Mouse (Mus musculus): ENCODE data around the gene Hagh. TPM values are rescaled to one million over a fixed set of nuclear protein-coding genes. Genes with fewer than 3 reads are reported as not detected.
A peak's percentile ranks its signal among the peaks of the same experiment; 100 is the strongest.

The Hagh gene
- 10 to 100 TPM; 73.3 to 77.5 TPM for total RNA-seq (2021)
- long read RNA-seq, experiment 1, transcript Hagh-202 (9 exons, 1,191 nt) = major isoform, 108 of 128 reads
- long read RNA-seq, experiment 1, partial matches to known transcripts = 4 of 128 reads
- long read RNA-seq, experiment 1, other reads (novel, unspliced or antisense) = 16 of 128 reads
- long read RNA-seq, experiment 2, transcript Hagh-202 (9 exons, 1,191 nt) = major isoform, 95 of 116 reads
- long read RNA-seq, experiment 2, partial matches to known transcripts = 1 of 116 reads
- long read RNA-seq, experiment 2, other reads (novel, unspliced or antisense) = 19 of 116 reads

- DNase-seq = no peak
These were observed at the start of gene Hagh for GRCm38 (mm10) chr17:24839842-24840241. Hagh (plus strand) TSS chr17:24840143.

- DNase-seq = no peak
These were observed 47.8 kb upstream of the Hagh start for GRCm38 (mm10) chr17:24792190-24792589.

DNA sequence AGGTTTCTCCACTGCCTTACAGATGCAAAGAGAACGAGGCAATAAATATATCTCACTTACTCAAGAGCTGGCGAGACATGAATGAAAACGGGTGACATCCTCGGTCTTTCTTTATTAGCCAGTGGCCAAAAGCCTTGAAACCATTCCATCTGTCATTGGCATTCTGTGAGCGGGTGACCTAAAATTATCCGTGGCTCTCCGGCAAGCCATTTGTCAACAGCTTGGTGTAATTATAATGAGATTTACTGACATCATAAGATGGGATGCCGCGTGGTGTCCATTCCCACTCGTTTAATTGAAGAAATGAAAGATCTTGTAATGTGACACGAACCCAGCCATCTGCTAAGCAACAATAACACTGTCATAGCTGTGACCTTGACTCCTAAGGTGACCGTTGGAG is 45.2 kb upstream of the Hagh start:
- no peak for DNase-seq

DNA sequence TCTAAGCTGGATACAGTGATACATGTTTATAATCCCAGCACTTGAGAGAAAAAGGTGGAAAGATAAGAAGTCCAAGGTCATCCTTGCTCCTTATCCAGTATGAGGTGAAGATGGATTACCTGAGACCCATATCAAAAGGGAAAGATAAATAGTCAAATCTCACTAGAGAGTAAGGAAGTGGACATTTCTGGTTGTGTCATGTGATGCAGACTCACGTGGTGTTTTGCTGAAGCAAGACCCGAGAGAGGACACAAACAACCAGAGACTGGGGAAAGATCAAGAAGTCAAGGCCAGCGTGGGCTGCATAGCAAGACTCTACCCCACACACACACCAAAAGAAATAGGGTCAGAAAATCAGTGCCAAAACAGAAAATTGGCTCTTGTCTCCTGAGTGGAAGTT is 43.0 kb upstream of the Hagh start:
- no peak for DNase-seq

- DNase-seq = no peak
These were observed 41.7 kb upstream of the Hagh start for GRCm38 (mm10) chr17:24798229-24798628.

DNA sequence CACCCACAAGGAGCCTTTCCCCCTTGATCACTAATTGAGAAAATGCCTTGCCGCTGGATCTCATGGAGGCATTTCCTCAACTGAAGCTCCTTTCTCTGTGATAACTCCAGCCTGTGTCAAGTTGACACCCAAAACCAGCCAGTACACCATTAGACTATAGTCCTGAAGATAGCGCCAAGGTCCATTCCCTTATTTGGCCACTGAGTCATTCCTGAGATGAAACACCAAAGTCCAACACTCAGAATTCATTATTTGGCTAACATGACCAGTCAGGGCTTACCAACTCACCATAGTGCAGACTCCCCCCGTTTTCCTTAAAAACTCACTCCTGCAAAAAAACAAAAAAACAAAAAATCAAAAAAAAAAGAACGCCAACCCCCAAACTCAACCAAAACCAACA is 40.5 kb upstream of the Hagh start:
- no peak for DNase-seq

- DNase-seq = no peak
These were observed 39.4 kb upstream of the Hagh start for GRCm38 (mm10) chr17:24800524-24800923.

DNA sequence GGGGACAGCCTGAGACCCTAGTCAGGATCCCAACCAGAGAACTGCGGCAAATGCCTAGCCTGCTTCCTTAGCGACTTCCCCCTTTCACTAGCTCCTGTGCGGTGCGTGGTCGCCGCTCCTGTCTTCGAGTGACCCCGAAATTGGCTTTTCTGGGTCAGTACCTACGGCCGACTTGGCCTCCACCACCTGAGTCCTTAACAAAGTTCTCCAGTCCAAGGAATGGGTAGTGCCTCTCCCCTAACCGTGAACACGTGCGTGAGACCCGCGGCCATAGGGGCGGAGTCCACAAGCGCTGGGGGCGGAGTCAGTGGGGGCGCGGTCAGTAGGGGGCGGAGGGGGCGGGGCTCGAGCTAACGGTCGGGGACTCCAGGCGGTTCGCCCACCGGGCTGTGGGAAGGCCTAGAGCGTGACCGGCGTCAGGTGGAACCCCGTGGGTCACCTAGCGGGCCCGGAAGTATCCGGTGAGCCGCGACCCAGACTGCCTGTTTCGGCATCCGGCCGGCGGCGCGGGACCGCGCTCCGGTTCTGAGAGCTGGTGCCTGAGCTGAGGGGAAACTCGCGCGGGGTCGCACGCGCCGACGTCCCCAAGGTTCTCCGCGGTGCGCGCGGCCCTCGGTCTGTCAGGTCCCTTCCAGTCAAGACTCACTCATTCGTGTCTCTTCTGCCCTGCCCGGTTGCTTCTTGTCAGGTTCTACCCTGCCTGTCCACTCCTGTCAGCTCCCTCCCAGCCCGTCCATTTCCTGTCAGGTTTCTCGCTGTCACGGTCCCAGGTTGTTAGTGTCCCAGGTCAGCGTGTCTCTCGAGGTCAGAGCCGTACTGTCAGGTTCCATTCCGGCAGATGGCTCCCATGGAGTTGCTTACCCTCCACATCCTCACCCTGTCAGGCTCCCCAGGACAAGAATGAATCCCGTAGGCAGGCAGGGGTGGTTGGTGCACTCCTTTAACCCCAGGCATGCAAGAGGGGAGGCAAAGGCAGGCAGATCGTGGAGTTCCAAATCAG is 35.7 kb upstream of the Hagh start, which contains the start of gene Meiob:
Meiob (plus strand) TSS at position 338 of the 1,000 bp plus-strand sequence.
- peak; percentile 35 for DNase-seq

DNA sequence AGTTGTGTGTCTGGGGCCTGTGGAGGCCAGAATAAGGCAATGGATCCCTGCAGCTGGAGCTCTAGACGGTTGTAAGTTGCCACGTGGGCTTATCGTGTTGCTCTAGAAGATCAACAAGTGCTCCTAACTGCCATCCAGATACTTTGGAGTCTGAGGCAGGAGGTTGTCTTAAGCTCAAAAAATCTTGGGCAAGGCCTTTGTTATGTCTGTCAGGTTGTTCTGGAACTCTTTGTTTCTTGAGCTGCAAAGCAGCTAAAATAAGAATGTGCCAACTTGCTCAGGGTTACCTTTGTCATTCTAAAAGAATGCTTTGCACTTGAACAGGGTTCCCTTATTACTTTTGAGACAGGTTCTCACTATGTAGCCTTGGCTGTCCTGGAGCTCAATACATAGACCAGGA is 28.7 kb upstream of the Hagh start:
- DNase-seq = no peak

GRCm38 (mm10) chr17:24812215-24812614 is 27.7 kb upstream of the Hagh start:
- no peak for DNase-seq

- DNase-seq = no peak
These were observed 24.7 kb upstream of the Hagh start for GRCm38 (mm10) chr17:24815256-24815655.

DNA sequence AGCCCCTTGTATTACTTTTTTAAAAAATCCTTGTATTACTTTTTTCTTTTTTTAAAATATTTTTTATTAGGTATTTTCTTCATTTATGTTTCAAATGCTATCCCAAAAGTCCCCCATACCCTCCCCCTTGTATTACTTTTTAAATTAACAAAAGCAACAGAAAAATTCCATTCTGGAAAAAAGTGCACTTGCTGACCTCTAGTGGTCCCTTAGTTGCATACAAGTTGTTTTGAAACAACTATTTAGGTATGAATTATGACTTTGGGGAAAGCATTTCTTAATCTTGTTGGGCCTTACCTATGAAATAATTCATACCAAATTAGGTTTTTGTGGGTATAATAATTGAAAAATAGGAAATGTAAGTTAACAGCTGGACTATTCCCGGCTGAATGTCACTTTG is 22.4 kb upstream of the Hagh start:
- no peak for DNase-seq

GRCm38 (mm10) chr17:24818172-24818571 is 21.8 kb upstream of the Hagh start:
- DNase-seq = no peak

DNA sequence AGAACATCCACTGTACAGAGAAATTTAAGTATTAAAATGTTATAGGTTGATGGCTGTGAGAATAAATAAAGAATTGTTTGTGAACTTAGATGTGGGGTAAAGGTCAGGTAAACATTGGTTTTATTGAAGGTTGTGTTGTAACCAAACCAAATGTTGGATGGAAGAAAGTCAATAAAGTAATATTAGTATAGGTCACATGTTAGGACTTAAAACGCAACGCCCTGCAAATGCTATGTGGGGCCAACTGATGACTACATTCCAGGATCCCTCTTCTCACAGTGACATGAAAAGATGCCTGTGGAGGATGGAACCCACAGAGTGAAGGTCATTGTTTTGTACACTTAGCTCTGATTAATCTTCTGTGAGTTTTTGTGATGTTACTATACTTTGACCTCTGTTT is 20.5 kb upstream of the Hagh start:
- DNase-seq = no peak

DNA sequence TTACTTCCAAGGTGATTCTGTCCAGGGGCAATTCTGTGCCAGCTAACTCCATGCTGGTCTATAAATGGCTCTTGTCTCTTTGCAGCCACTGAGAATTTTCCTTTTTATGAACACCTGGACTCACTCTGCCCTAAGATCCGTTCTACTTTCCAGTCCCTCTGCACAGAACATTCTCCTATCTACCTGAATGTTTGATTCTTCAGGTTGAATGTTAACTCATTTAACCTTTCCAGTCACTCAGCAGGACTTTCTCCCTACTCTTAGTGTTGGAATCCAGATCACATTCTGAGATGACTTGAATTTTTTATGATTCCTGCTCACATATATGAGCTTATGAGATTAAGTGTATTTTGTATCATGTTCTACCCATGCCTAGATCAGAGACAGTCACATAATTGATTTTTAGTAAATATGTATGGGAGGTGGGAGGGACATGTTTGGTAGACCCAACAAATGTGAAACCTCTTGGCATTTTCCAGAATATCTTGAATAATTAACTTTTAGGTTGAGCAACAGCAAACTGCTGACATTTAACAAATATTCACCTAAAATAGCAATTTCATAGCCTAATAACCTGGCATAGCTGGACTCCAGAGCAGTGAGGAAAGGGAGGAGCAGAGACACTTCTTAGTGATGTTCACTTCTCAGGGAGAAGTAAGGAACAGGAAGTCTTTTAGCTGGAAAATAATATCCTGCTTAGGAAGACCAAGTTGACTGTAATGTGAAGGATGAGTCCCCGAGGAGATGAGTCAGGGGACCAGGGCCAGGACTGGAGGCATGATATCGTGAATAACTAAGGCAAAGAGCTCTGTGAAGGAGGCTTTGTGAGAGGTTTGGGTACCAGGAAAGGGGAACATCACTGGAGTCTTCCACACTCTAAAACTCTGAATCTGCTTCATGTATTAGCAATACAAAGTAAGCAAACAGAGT is 18.3 kb upstream of the Hagh start:
- no peak for DNase-seq

DNA sequence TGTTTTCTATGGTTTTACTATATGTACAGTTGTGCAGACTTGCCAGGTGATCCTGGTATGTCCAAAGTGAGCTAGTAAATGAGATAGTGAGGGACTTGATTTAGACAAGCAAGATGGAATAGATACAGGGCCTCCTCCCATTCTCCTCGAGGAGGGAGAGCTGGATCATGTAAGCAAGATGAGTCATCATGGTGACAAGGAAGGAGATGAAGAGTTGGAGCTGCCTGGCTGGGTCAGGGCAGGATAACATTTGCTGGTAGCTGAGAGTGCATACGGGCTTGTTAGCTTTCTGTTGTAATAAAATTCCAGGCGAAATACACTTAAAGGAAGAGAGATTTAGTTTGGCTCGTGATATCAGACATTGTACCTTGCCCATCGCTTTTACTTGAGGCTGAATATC is 398 bp downstream of the Hagh start:
- no peak for DNase-seq

GRCm38 (mm10) chr17:24841133-24841532 is 1.2 kb downstream of the Hagh start:
- no peak for DNase-seq

- no peak for DNase-seq
These were observed 2.7 kb downstream of the Hagh start for GRCm38 (mm10) chr17:24842631-24843030.

GRCm38 (mm10) chr17:24844525-24844924 is 4.6 kb downstream of the Hagh start:
- DNase-seq = no peak

GRCm38 (mm10) chr17:24847386-24847785 is 7.4 kb downstream of the Hagh start:
- no peak for DNase-seq

- no peak for DNase-seq
These were observed 8.7 kb downstream of the Hagh start for GRCm38 (mm10) chr17:24848600-24849031.

DNA sequence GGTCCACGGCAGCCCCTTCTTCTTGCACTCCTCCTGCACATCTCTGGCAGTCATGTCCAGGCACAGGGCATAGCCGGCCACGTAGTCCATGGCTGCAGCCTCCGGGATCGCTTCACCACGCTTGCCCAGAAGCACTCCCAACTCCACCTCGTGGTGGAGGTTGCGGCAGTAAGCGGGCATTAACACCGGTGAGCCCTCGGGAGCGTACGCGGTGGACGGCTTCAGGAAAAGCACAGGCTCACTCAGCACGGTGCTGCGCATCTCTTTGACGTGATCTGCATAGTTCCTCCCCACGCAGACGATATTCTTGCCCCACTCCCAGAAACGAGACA is 9.8 kb downstream of the Hagh start:
- no peak for DNase-seq

All from gastrocnemius, postnatal 25 days (tissue).